7 mouse cellular contexts compared by ENCODE assay signal in genomic region chr8:85026670-85027515, GRCm38 (mm10). TPM values are rescaled to one million over a fixed set of nuclear protein-coding genes. Genes with fewer than 3 reads are reported as not detected.
DNase-seq lines count a peak whose midpoint lies in the region; ATAC-seq lines count a peak whose summit lies in the region.

TSS of gene Trir (plus strand) at chr8:85026823.

- H3K4me3 ChIP-seq in intestine, embryonic 15.5 days (replicated peaks), result peak within 1 kb of the TSS; percentile 95
- peak within 1 kb of the TSS; percentile 83 for H3K4me3 ChIP-seq in midbrain, embryonic 10.5 days

- no peaks in the 10 kb centered on the region for H3K27me3 ChIP-seq in intestine, embryonic 15.5 days (replicated peaks)
- H3K27me3 ChIP-seq in midbrain, embryonic 10.5 days (ENCODE audit: low read depth, poor library complexity, severe bottlenecking), result no peaks in the 10 kb centered on the region

- DNase-seq in adrenal gland, adult 18-20 months (ENCODE audit: low spot score in 2 of 2), result peak; percentile 93 to 97
- peak; percentile 99 for DNase-seq in embryo, embryonic 11 days
- DNase-seq in gastrocnemius, postnatal 36 days, result peak; percentile 95 to 97
- peak; percentile 96 for DNase-seq in left cerebral cortex, postnatal 25 days (ENCODE audit: low spot score in 2 of 2)
- peak; percentile 97 for DNase-seq in midbrain, embryonic 10.5 days (ENCODE audit: low spot score)
- peak; percentile 89 for DNase-seq in right cerebral cortex, postnatal 4 days

- WGBS in intestine, embryonic 15.5 days, result under 1% methylated on average over 75 of the region's 75 CpGs
- WGBS in midbrain, embryonic 10.5 days, result under 1% methylated on average over 75 of the region's 75 CpGs

- no peaks in the 10 kb centered on the region for H3K9me3 ChIP-seq in intestine, embryonic 15.5 days
- H3K9me3 ChIP-seq in midbrain, embryonic 10.5 days (replicated peaks), result no peaks in the 10 kb centered on the region

- peaks cover 20% of the 10 kb centered on the region; the same call in 1 of the 2 replicates for H3K36me3 ChIP-seq in intestine, embryonic 15.5 days
- peaks cover 56% of the 10 kb centered on the region for H3K36me3 ChIP-seq in midbrain, embryonic 10.5 days

- intact Hi-C loops in gastrocnemius, postnatal 36 days (cut with DNase I), result no loop called here
- intact Hi-C loops in left cerebral cortex, postnatal 25 days (cut with DNase I), result no loop called here

- peak within 1 kb of the TSS; percentile 82 for H3K4me2 ChIP-seq in intestine, embryonic 15.5 days (replicated peaks)

- ATAC-seq in intestine, embryonic 15.5 days, result peak; percentile 85

- peaks cover 30% of the 10 kb centered on the region for H3K4me1 ChIP-seq in intestine, embryonic 15.5 days (replicated peaks)
- peaks cover 44% of the 10 kb centered on the region for H3K4me1 ChIP-seq in midbrain, embryonic 10.5 days

- H3K9ac ChIP-seq in intestine, embryonic 15.5 days, result peak within 1 kb of the TSS; percentile 99

- H3K27ac ChIP-seq in intestine, embryonic 15.5 days, result peak within 1 kb of the TSS; percentile 92
- peak within 1 kb of the TSS; percentile 98 for H3K27ac ChIP-seq in midbrain, embryonic 10.5 days (replicated peaks)

RNA-seq across cellular contexts. Expression of gene Trir, which starts in this region (rescaled TPM):
- 100 to 1,000 TPM; 162 to 192 TPM for total RNA-seq in adrenal gland, adult 18-20 months (2021)
- total RNA-seq in gastrocnemius, postnatal 36 days (2021), result 10 to 100 TPM; 71.9 to 73.6 TPM
- 110 and 113 TPM in 2 replicates for polyA plus RNA-seq in intestine, embryonic 15.5 days (2015; fragmentation: Nextera tagmentation; extraction: Ambion mirVana)
- total RNA-seq in left cerebral cortex, postnatal 25 days (2021), result 100 to 1,000 TPM; 115 to 129 TPM
- polyA plus RNA-seq in midbrain, embryonic 10.5 days (2016; fragmentation: Nextera tagmentation; extraction: Ambion mirVana), result 140 and 146 TPM in 2 replicates

Comparison
In these comparisons a context has a peak if more than half of its experiments do, and no peak if none do; other contexts are left out.
1. Peak in every context shown above with its lines: DNase-seq, ATAC-seq, H3K4me3 ChIP-seq and H3K27ac ChIP-seq.